Mouse (Mus musculus): ENCODE data around the gene Tle6.
A peak's percentile ranks its signal among the peaks of the same experiment; 100 is the strongest.

DNA sequence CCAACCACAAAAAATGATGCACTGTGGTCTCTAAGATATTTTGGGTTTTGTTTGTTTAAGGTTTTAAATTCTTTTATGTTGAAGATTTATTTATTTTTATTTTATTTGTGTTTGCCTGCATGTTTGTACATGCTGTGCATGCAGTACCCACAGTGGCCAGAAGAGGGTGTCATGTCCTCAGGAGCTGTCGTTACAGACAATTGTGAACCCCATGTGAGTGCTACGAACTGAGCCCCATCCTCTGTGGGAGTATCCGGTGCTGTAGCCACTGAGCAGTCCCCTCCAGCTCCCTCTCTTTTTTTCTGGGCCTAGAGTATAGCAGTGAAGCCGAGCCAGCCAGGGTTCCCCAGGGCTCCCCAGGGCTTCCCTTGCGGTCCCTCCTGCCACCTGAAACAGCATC, 47.6 kb downstream of the Tle6 start:
- peak; percentile 66 to 79 (median 68) for TF ChIP-seq CTCF (IDR thresholded peaks at IDR 0.05 in 2 of 3, conservative IDR thresholded peaks at IDR 0.05 in 1 of 3; ENCODE audit: control insufficient read depth in 1 of 3, insufficient read depth in 1 of 3, low read depth in 2 of 3, low read length in 3 of 3, poor library complexity in 1 of 3, severe bottlenecking in 1 of 3)
- TF ChIP-seq POLR2A (IDR thresholded peaks at IDR 0.05; ENCODE audit: control insufficient read depth in 1 of 2, insufficient read depth in 1 of 2, low read depth in 1 of 2, low read length in 2 of 2, poor library complexity in 1 of 2), result no peak
- TF ChIP-seq HCFC1 (IDR thresholded peaks at IDR 0.05; ENCODE audit: low read depth, low read length), result no peak
- no peak for TF ChIP-seq TAL1 (IDR thresholded peaks at IDR 0.05; ENCODE audit: low read length)
- TF ChIP-seq EP300 (IDR thresholded peaks at IDR 0.05; ENCODE audit: low read depth in 1 of 2, low read length in 2 of 2), result no peak
- no peak for TF ChIP-seq GATA1 (IDR thresholded peaks at IDR 0.05; ENCODE audit: low read depth, low read length)
- no peak for TF ChIP-seq ELF1 (IDR thresholded peaks at IDR 0.05; ENCODE audit: low read depth, low read length)
- TF ChIP-seq USF1 (IDR thresholded peaks at IDR 0.05; ENCODE audit: low read depth, low read length), result no peak
- peak; percentile 56 for TF ChIP-seq RAD21 (IDR thresholded peaks at IDR 0.05; ENCODE audit: low read depth, low read length)
- TF ChIP-seq ZMIZ1 (IDR thresholded peaks at IDR 0.05; ENCODE audit: low read depth, low read length), result no peak
